Mouse (Mus musculus) kidney, embryonic 15.5 days (tissue): ENCODE results near the gene Plekhh2. TPM values are rescaled to one million over a fixed set of nuclear protein-coding genes. Genes with fewer than 3 reads are reported as not detected.

Experiments
- ATAC-seq: fragments of 200-750 bp; cut with Nextera tagmentation; replicated peaks from 2 replicates; pipeline ENCODE4 v1.8.0; 2017; ENCODE audit warnings: moderate TSS enrichment; ENCODE audit not compliant: low FRiP score
- H3K27ac ChIP-seq: fragments of 300-500 bp; sonication (generic); 2 replicates; pipeline ENCODE4 v1.5.1; 2015; ENCODE audit warnings: mild to moderate bottlenecking, inconsistent platforms
- H3K27me3 ChIP-seq: fragments of 300-500 bp; sonication (generic); 2 replicates; pipeline ENCODE4 v1.6.1; 2015; ENCODE audit warnings: inconsistent platforms
- H3K36me3 ChIP-seq: fragments of 300-500 bp; sonication (generic); 2 replicates; pipeline ENCODE4 v1.6.1; 2015; ENCODE audit warnings: inconsistent platforms
- H3K4me1 ChIP-seq: fragments of 300-500 bp; sonication (generic); 2 replicates; pipeline ENCODE4 v1.6.1; 2015; ENCODE audit warnings: inconsistent platforms
- H3K4me2 ChIP-seq: fragments of 300-500 bp; sonication (generic); 2 replicates; pipeline ENCODE4 v1.6.1; 2015; ENCODE audit warnings: moderate library complexity, mild to moderate bottlenecking, inconsistent platforms
- H3K4me3 ChIP-seq: fragments of 300-500 bp; sonication (generic); replicated peaks from 2 replicates; pipeline ENCODE4 v1.5.1; 2015; ENCODE audit warnings: mild to moderate bottlenecking, inconsistent platforms
- H3K9ac ChIP-seq: fragments of 300-500 bp; sonication (generic); 2 replicates; pipeline ENCODE4 v1.6.1; 2015; ENCODE audit warnings: mild to moderate bottlenecking, inconsistent platforms
- H3K9me3 ChIP-seq: fragments of 300-500 bp; sonication (generic); replicated peaks from 2 replicates; pipeline ENCODE4 v1.6.1; 2016; ENCODE audit warnings: inconsistent platforms
- WGBS: fragments of 180-500 bp; shearing (Covaris S2); methylation state at CpG from one replicate; pipeline ENCODE4 v1.1.7; 2015; ENCODE audit warnings: mixed read lengths; 5-methylcytosine and 5-hydroxymethylcytosine counted together
- polyA plus RNA-seq: library from polyadenylated mRNA; unstranded; fragments of >200 nt; fragmentation: Nextera tagmentation; extraction: Ambion mirVana; gene quantifications from 2 replicates; pipeline ENCODE4 v1.2.1, GENCODE M21; 2015

The Plekhh2 gene
- polyA plus RNA-seq, 1 experiment from 2014 or later, result 11.9 TPM

DNA sequence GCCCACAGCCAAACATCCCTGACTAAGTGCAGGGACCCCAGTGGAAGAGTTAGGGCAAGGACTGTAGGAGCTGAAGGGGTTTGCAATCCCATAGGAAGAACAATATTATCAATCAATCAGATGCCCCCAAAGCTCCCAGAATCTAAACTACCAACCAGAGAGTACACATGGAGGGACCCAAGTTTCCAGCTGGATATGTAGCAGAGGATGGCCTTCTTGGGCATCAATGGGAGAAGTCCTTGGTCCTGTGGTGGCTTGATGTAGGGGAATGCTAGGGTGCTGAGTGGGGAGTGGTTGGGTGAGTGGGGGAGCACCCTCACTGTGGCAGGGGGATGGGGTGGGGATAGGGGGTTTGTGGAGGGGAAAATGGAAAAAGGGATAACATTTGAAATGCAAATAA is 8.4 kb downstream of the Plekhh2 start:
- Histone ChIP-seq H3K27ac (no peak overlapping the region), H3K36me3 (peaks cover 13% of the 10 kb centered on the region), H3K9ac (no peak overlapping the region), H3K4me2 (no peak overlapping the region), H3K4me1 (0 out of 2 replicates have a peak, but pooled peaks cover 2% of the 10 kb centered on the region), H3K27me3 (no peaks in the 10 kb centered on the region), H3K9me3 (no peaks in the 10 kb centered on the region), H3K4me3 (no peak overlapping the region)
- no peak for ATAC-seq

GRCm38 (mm10) chr17:84529356-84529755 is 17.7 kb downstream of the Plekhh2 start:
- no peak for ATAC-seq
- Histone ChIP-seq H3K4me2 (no peak overlapping the region), H3K9ac (no peak overlapping the region), H3K9me3 (no peaks in the 10 kb centered on the region), H3K4me3 (no peak overlapping the region), H3K27ac (0 out of 2 replicates have a peak overlapping the region, but pooled peaks have one; percentile 30), H3K36me3 (no peaks in the 10 kb centered on the region), H3K4me1 (peaks cover 29% of the 10 kb centered on the region), H3K27me3 (no peaks in the 10 kb centered on the region)
- WGBS, result 81% methylated on average over 4 of the region's 4 CpGs

GRCm38 (mm10) chr17:84530202-84530796 is 18.6 kb downstream of the Plekhh2 start:
- Histone ChIP-seq H3K27ac (peak overlapping the region; percentile 55), H3K36me3 (no peaks in the 10 kb centered on the region), H3K4me1 (peaks cover 29% of the 10 kb centered on the region), H3K4me3 (no peak overlapping the region), H3K9ac (no peak overlapping the region), H3K27me3 (no peaks in the 10 kb centered on the region), H3K4me2 (no peak overlapping the region), H3K9me3 (no peaks in the 10 kb centered on the region)
- ATAC-seq, result no peak
- 41% methylated on average over 3 of the region's 3 CpGs for WGBS

GRCm38 (mm10) chr17:84532909-84533499 is 21.3 kb downstream of the Plekhh2 start:
- ATAC-seq, result no peak
- Histone ChIP-seq H3K27ac (peak overlapping the region; percentile 45; the same call in 1 of the 2 replicates), H3K4me1 (peaks cover 29% of the 10 kb centered on the region), H3K9ac (no peak overlapping the region), H3K27me3 (no peaks in the 10 kb centered on the region), H3K9me3 (no peaks in the 10 kb centered on the region), H3K4me2 (no peak overlapping the region), H3K4me3 (no peak overlapping the region), H3K36me3 (peaks cover 7% of the 10 kb centered on the region; the same call in 1 of the 2 replicates)
- 56% methylated on average over 8 of the region's 8 CpGs for WGBS

GRCm38 (mm10) chr17:84533841-84534240 is 22.1 kb downstream of the Plekhh2 start:
- 78% methylated on average over 4 of the region's 4 CpGs for WGBS
- Histone ChIP-seq H3K9me3 (no peaks in the 10 kb centered on the region), H3K4me3 (no peak overlapping the region), H3K36me3 (peaks cover 7% of the 10 kb centered on the region; the same call in 1 of the 2 replicates), H3K4me2 (no peak overlapping the region), H3K4me1 (peaks cover 29% of the 10 kb centered on the region), H3K9ac (no peak overlapping the region), H3K27me3 (no peaks in the 10 kb centered on the region), H3K27ac (no peak overlapping the region)
- ATAC-seq, result no peak

DNA sequence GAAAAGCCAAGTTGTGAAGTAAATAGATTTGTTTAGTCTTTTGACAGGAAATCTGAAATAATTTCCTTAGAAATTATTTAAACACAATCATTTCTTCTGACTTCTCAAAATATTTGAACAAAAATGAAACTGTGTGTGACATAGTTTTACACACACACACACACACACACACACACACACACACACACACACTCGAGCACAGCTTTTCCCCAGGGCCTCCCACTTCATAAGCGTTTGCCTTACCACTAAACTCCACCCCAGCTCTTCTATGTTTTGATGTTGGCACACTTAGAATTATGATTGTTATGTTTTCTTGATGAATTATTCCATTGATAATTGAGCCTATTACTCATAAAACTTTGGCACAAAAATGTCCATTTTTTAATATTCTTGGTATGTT is 22.9 kb downstream of the Plekhh2 start:
- Histone ChIP-seq H3K4me1 (peaks cover 28% of the 10 kb centered on the region), H3K27ac (no peak overlapping the region), H3K4me2 (no peak overlapping the region), H3K36me3 (peaks cover 7% of the 10 kb centered on the region; the same call in 1 of the 2 replicates), H3K27me3 (no peaks in the 10 kb centered on the region), H3K4me3 (no peak overlapping the region), H3K9ac (no peak overlapping the region), H3K9me3 (no peaks in the 10 kb centered on the region)
- ATAC-seq, result no peak
- 72% methylated on average over 2 of the region's 2 CpGs for WGBS

GRCm38 (mm10) chr17:84535226-84535625 is 23.5 kb downstream of the Plekhh2 start:
- WGBS, result 88% methylated on average over 4 of the region's 4 CpGs
- H3K4me2 ChIP-seq, result no peak overlapping the region
- H3K4me3 ChIP-seq, result no peak overlapping the region
- ATAC-seq, result no peak
- peaks cover 7% of the 10 kb centered on the region; the same call in 1 of the 2 replicates for H3K36me3 ChIP-seq
- H3K9me3 ChIP-seq, result no peaks in the 10 kb centered on the region
- no peak overlapping the region for H3K27ac ChIP-seq
- no peak overlapping the region for H3K9ac ChIP-seq
- peaks cover 26% of the 10 kb centered on the region for H3K4me1 ChIP-seq
- H3K27me3 ChIP-seq, result no peaks in the 10 kb centered on the region

GRCm38 (mm10) chr17:84537301-84537700 is 25.6 kb downstream of the Plekhh2 start:
- no peak for ATAC-seq

GRCm38 (mm10) chr17:84537966-84538365 is 26.3 kb downstream of the Plekhh2 start:
- H3K27ac ChIP-seq, result no peak overlapping the region
- H3K36me3 ChIP-seq, result peaks cover 13% of the 10 kb centered on the region
- H3K4me1 ChIP-seq, result peaks cover 7% of the 10 kb centered on the region
- no peak overlapping the region for H3K4me3 ChIP-seq
- H3K4me2 ChIP-seq, result no peak overlapping the region
- no peak for ATAC-seq
- no peaks in the 10 kb centered on the region for H3K9me3 ChIP-seq
- no peak overlapping the region for H3K9ac ChIP-seq
- H3K27me3 ChIP-seq, result no peaks in the 10 kb centered on the region
- WGBS, result 90% methylated on average over 3 of the region's 3 CpGs

More at GRCm38 (mm10) chr17:84537301-84537700, 25.6 kb downstream of the Plekhh2 start:
- Histone ChIP-seq H3K4me2 (no peak overlapping the region), H3K4me1 (peaks cover 13% of the 10 kb centered on the region), H3K27ac (no peak overlapping the region), H3K27me3 (no peaks in the 10 kb centered on the region), H3K4me3 (no peak overlapping the region), H3K9ac (no peak overlapping the region), H3K36me3 (peaks cover 7% of the 10 kb centered on the region; the same call in 1 of the 2 replicates), H3K9me3 (no peaks in the 10 kb centered on the region)
- WGBS, result 95% methylated on average over 6 of the region's 6 CpGs

DNA sequence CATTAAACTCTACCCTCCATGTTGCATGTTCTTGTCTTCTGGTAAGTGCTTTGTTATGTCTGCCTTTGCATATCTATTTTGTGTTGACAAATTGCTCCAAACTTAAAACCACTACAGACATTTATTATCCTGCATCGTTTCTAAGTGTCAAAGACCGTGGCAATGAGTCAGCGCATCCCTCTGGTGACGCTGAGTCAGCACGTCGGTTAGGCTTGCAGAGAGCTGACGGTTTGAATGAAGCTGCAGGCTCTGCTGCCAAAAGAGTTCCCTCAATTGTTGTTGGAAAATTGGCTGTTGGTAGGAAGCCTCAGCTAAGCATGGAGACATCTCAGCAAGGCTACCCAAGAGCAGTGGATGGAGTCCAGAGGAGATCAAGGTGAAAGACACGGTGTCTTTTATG is 28.9 kb downstream of the Plekhh2 start:
- no peaks in the 10 kb centered on the region for H3K27me3 ChIP-seq
- no peak overlapping the region for H3K27ac ChIP-seq
- H3K4me2 ChIP-seq, result no peak overlapping the region
- no peak for ATAC-seq
- H3K36me3 ChIP-seq, result peaks cover 21% of the 10 kb centered on the region
- 80% methylated on average over 8 of the region's 8 CpGs for WGBS
- no peak overlapping the region for H3K4me3 ChIP-seq
- H3K9ac ChIP-seq, result no peak overlapping the region
- H3K4me1 ChIP-seq, result no peaks in the 10 kb centered on the region
- no peaks in the 10 kb centered on the region for H3K9me3 ChIP-seq

GRCm38 (mm10) chr17:84550902-84551877 is 39.5 kb downstream of the Plekhh2 start:
- Histone ChIP-seq H3K9me3 (no peaks in the 10 kb centered on the region), H3K9ac (no peak overlapping the region), H3K4me3 (no peak overlapping the region), H3K27ac (no peak overlapping the region), H3K4me2 (no peak overlapping the region), H3K4me1 (peaks cover 6% of the 10 kb centered on the region), H3K36me3 (no peaks in the 10 kb centered on the region), H3K27me3 (no peaks in the 10 kb centered on the region)
- no peak for ATAC-seq
- WGBS, result 83% methylated on average over 5 of the region's 5 CpGs

GRCm38 (mm10) chr17:84552230-84552629 is 40.5 kb downstream of the Plekhh2 start:
- peaks cover 6% of the 10 kb centered on the region for H3K4me1 ChIP-seq
- peaks cover 5% of the 10 kb centered on the region; the same call in 1 of the 2 replicates for H3K36me3 ChIP-seq
- no peak overlapping the region for H3K4me2 ChIP-seq
- WGBS, result 60% methylated on average over 5 of the region's 5 CpGs
- H3K27ac ChIP-seq, result no peak overlapping the region
- H3K4me3 ChIP-seq, result no peak overlapping the region
- no peak for ATAC-seq
- no peaks in the 10 kb centered on the region for H3K9me3 ChIP-seq
- no peak overlapping the region for H3K9ac ChIP-seq
- H3K27me3 ChIP-seq, result no peaks in the 10 kb centered on the region
